Mouse (Mus musculus) C2C12 (cell line): Measurements from ENCODE around the gene Vmn1r158.
"Not testable (repeated sequence)": the region's sequence is repeated elsewhere in the genome, so short reads cannot be mapped to it uniquely, and the experiment has no call there.

ENCODE experiments used
- CEBPB ChIP-seq: IDR thresholded peaks from one replicate; pipeline ENCODE4 v1.6.1; 2011; ENCODE audit warnings: low read depth, mild to moderate bottlenecking, control low read depth, moderate library complexity
- CTCF ChIP-seq: IDR thresholded peaks from one replicate; pipeline ENCODE4 v1.5.1; 2011; ENCODE audit not compliant: control insufficient read depth, insufficient read depth, insufficient read length
- MAX ChIP-seq: IDR thresholded peaks from one replicate; pipeline ENCODE4 v1.6.1; 2011; ENCODE audit warnings: mild to moderate bottlenecking, control low read depth
- MYOD1 ChIP-seq: IDR thresholded peaks from one replicate; pipeline ENCODE4 v1.6.1; 2011; ENCODE audit warnings: low read depth; ENCODE audit not compliant: control insufficient read depth, insufficient read length
- MYOG ChIP-seq: IDR thresholded peaks from one replicate; pipeline ENCODE4 v1.6.1; 2011; ENCODE audit not compliant: control insufficient read depth, insufficient read length; ENCODE audit errors: extremely low read depth
- USF1 ChIP-seq: IDR thresholded peaks from one replicate; pipeline ENCODE4 v1.6.1; 2011; ENCODE audit warnings: low read depth, mild to moderate bottlenecking, control low read depth, moderate library complexity

DNA sequence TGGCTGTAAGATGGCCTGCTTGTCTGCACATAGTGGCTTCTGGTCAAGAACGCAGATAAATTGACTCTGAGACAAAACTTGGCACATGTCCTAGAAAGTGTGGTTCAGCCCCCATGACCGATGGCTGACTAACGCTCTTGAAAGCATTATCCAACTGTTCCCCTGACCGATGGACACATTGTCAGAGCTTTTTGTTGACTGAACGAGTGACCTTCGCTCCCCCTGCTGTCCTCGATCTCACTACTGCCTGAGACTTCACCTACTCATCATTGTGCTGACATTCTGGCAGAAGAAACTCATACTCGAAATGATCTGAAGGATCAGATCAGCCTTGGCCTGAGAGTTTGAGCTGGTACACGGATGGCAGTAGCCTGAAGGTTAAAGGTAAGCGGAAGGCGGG lies 14.6 kb downstream of the Vmn1r158 start:
- not testable (repeated sequence) for TF ChIP-seq CTCF, MYOD1, MYOG, USF1, MAX, CEBPB
